Mouse (Mus musculus): ENCODE measurements around the gene Isy1.

DNA sequence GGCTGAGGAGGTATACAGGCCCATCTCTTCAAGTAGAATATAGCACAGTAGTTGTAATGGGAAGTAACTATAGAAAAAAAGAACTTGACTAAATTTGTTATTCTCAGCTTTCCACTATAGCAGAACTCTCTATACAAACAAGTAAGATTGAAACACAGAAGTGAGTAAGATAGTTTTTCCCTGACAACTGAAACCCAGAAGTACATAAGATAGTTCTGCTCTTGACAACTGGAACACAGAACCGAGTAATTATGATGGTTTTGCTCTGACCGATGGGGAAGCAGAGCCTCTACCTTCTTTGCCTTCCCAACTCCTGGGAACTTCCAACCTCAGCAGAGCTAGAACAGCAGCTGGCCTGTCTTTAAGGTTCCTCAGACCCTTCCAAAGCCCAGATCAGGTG is 29.5 kb downstream of the Isy1 start:
- TF ChIP-seq POLR2A (IDR thresholded peaks at IDR 0.05; ENCODE audit: borderline replicate concordance, insufficient read depth, low read length): no peak
- no peak for TF ChIP-seq CTCF (IDR thresholded peaks at IDR 0.05; ENCODE audit: borderline replicate concordance, insufficient read depth, low read depth, low read length)
